Mouse (Mus musculus) liver, adult 2 months (tissue): ENCODE data around the gene Vmn1r179. TPM values are rescaled to one million over a fixed set of nuclear protein-coding genes. Genes with fewer than 3 reads are reported as not detected.
"Not testable (repeated sequence)": the region's sequence is repeated elsewhere in the genome, so short reads cannot be mapped to it uniquely, and the experiment has no call there.

Source experiments
- DNase-seq: peaks from one replicate; pipeline ENCODE4 v3.0.0-alpha.2; 2011; ENCODE audit warnings: low read depth, low spot score; ENCODE audit errors: extremely low read depth
- H3K27ac ChIP-seq: fragments of 200-500 bp; replicated peaks from 2 replicates; pipeline ENCODE4 v1.5.1; 2012; ENCODE audit warnings: low read depth, mild to moderate bottlenecking, control low read depth, inconsistent platforms, low read length; ENCODE audit not compliant: insufficient read depth
- H3K27me3 ChIP-seq: fragments of 200-500 bp; 2 replicates; pipeline ENCODE4 v1.6.1; 2012; ENCODE audit warnings: mild to moderate bottlenecking, moderate library complexity, low read length, inconsistent platforms; ENCODE audit not compliant: control insufficient read depth, insufficient read depth
- H3K36me3 ChIP-seq: fragments of 200-500 bp; 2 replicates; pipeline ENCODE4 v1.6.1; 2012; ENCODE audit warnings: low read length, inconsistent platforms; ENCODE audit not compliant: control insufficient read depth, insufficient read depth
- H3K4me1 ChIP-seq: fragments of 200-500 bp; 2 replicates; pipeline ENCODE4 v1.6.1; 2011; ENCODE audit warnings: low read length; ENCODE audit not compliant: control insufficient read depth, insufficient read depth
- H3K4me3 ChIP-seq: fragments of 200-500 bp; 2 replicates; pipeline ENCODE4 v1.5.1; 2011; ENCODE audit warnings: low read depth, mild to moderate bottlenecking, control low read depth, low read length, moderate library complexity; ENCODE audit not compliant: insufficient read depth
- H3K79me2 ChIP-seq: fragments of 200-500 bp; 2 replicates; pipeline ENCODE4 v1.6.1; 2012; ENCODE audit warnings: inconsistent platforms, mild to moderate bottlenecking, low read length, moderate library complexity; ENCODE audit not compliant: control insufficient read depth, insufficient read depth
- H3K9ac ChIP-seq: fragments of 200-500 bp; 2 replicates; pipeline ENCODE4 v1.6.1; 2012; ENCODE audit warnings: low read depth, mild to moderate bottlenecking, control low read depth, inconsistent platforms, low read length
- CTCF ChIP-seq: fragments of 200-500 bp; IDR thresholded peaks from 2 replicates; pipeline ENCODE4 v1.5.1; 2011; ENCODE audit warnings: low read depth, low read length, control low read depth
- POLR2A ChIP-seq: fragments of 200-500 bp; IDR thresholded peaks from 2 replicates; pipeline ENCODE4 v1.6.1; 2011; ENCODE audit warnings: low read length, control low read depth; ENCODE audit not compliant: insufficient read depth; ENCODE audit errors: extremely low read depth
- WGBS: fragments of 180-500 bp; shearing (Covaris S2); methylation state at CpG from one replicate; pipeline ENCODE4 v1.1.7; 2018; 5-methylcytosine and 5-hydroxymethylcytosine counted together
- polyA plus RNA-seq: library from polyadenylated mRNA; depleted of rRNA; stranded (reverse); fragments of >200 nt; gene quantifications from 2 replicates; pipeline ENCODE4 v1.2.3, GENCODE M21; 2012; rRNA removed
- total RNA-seq: library from RNA; depleted of rRNA; stranded (reverse); fragments of >200 nt; gene quantifications from 2 replicates; pipeline ENCODE4 v1.2.3, GENCODE M21; 2014; rRNA removed

Gene Vmn1r179
- total RNA-seq (not detected in 2 replicates), polyA plus RNA-seq (not detected in 2 replicates)

DNA sequence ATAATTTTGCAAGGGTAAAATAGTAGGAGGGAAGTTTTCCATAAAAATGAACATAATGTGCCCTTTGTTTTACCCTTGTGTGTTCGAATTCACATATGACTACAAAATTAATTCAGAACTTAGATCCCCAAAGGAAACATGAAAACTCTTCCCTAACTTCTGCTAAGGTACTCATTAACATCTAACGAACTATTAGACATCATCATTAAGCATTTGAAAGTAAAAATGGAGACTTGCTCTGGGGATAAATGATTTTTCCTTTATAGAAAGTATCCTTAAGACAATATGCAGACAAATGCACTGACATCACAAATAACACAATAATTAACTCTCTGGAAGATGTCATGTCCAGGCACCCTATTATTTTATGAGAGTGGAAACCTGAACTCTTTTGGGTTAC, at the start of gene Vmn1r179:
Vmn1r179 (plus strand) TSS at position 301 of the 400 bp plus-strand sequence.
- Histone ChIP-seq H3K9ac (no peak within 1 kb of the TSS), H3K27ac (no peak within 1 kb of the TSS), H3K36me3 (no peaks in the 10 kb centered on the region), H3K27me3 (no peaks in the 10 kb centered on the region), H3K4me3 (no peak within 1 kb of the TSS), H3K79me2 (no peaks in the 10 kb centered on the region), H3K4me1 (no peaks in the 10 kb centered on the region)
- TF ChIP-seq POLR2A (no peak), CTCF (no peak)
- DNase-seq = no peak
- WGBS = 34% methylated on average over 2 of the region's 2 CpGs

DNA sequence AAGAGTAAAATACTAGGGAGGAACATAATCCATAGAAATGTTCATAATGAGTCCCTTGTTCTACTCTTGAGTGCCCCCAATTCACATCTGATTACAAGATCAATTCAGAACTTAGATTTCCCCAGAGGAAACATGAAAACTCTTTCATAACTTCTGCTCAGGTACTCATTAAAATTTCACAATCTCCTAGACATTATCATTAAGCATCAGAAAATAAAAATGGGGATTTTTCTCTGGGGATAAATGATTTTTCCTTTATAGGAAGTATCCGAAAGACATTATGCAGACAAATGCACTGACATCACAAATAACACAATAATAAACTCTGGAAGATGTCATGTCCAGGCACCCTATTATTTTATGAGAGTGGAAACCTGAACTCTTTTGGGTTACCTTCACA, 35.1 kb upstream of the Vmn1r179 start, which contains the start of gene Vmn1r178:
Vmn1r178 (plus strand) TSS at position 301 of the 400 bp plus-strand sequence.
- DNase-seq = no peak
- Histone ChIP-seq H3K36me3 (no peaks in the 10 kb centered on the region), H3K27ac (no peak within 1 kb of the TSS), H3K4me3 (no peak within 1 kb of the TSS), H3K4me1 (no peaks in the 10 kb centered on the region), H3K9ac (no peak within 1 kb of the TSS), H3K27me3 (no peaks in the 10 kb centered on the region), H3K79me2 (no peaks in the 10 kb centered on the region)
- TF ChIP-seq POLR2A = no peak
- no peak for TF ChIP-seq CTCF
- WGBS = 78% methylated on average over 1 of the region's 1 CpGs

DNA sequence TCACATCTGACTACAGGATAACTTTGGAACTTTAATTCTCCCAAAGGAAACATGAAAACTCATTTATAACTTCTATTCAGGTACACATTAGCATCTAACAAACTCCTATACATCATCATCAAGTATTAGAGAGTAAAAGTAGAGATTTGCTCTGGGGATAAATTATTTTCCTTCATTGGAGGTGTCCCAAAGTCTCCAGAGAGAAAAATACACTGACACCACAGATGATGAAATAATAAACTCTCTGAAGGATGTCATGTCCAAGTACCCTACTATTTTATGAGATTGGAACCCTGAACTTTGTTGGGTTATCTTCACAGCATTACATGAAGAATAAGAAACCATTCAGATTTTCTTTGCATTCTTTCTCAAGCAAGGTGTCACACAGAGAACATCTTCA, 23.6 kb downstream of the Vmn1r179 start, which contains the start of gene Vmn1r180:
Vmn1r180 (plus strand) TSS at position 301 of the 400 bp plus-strand sequence.
- H3K4me3 ChIP-seq = no peak within 1 kb of the TSS
- TF ChIP-seq CTCF = no peak
- no peak for TF ChIP-seq POLR2A
- no peak within 1 kb of the TSS for H3K9ac ChIP-seq
- no peaks in the 10 kb centered on the region for H3K79me2 ChIP-seq
- no peak for DNase-seq
- H3K36me3 ChIP-seq = no peaks in the 10 kb centered on the region
- no peaks in the 10 kb centered on the region for H3K4me1 ChIP-seq
- H3K27me3 ChIP-seq = no peaks in the 10 kb centered on the region
- H3K27ac ChIP-seq = no peak within 1 kb of the TSS

DNA sequence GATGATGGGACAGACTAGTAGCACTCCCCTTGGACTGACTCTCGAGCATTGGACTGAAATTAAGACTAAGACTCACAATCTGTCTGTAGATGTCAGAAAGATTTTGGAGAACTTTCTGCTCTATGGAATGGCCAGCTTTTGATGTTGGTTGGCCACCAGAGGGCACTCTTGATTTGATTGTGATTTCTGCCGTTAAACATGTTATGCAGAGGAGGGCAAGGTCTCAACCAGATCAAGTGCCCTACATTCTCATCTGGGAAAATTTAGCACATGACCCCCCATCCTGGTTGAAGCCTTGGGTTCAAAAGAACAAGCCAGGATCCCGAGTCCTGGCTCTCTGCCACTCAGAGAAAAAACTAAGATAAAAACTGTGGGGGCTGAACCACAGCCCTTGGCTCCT, 41.3 kb downstream of the Vmn1r179 start:
- H3K4me1 ChIP-seq, H3K4me3 ChIP-seq, H3K36me3 ChIP-seq, H3K27me3 ChIP-seq, H3K27ac ChIP-seq, H3K9ac ChIP-seq, H3K79me2 ChIP-seq: not testable (repeated sequence)
- WGBS = 21% methylated on average over 3 of the region's 3 CpGs
- peak; percentile 14 for DNase-seq

DNA sequence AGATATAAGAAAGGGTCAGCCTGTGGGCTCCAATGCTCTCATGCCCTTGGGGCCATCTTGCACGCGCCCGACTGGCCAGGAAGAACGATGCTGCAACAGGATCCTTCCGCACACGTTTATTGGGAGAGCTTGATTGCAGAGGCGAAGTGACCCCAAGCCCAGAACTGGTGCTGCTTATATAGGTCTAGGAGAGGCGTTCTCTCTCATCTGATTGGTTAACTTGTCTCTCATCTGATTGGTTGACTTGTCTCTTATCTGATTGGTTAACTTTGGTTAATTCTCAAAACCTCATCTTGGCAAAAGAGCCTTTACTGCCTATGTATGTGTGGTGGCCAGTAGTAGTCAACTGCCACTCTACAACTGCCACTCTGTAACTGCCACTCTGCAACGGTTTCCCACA, 47.5 kb downstream of the Vmn1r179 start, which contains the start of gene Vmn1r181:
Vmn1r181 (plus strand) TSS at position 301 of the 400 bp plus-strand sequence.
- not testable (repeated sequence) for H3K27ac ChIP-seq, H3K4me1 ChIP-seq, H3K4me3 ChIP-seq, H3K27me3 ChIP-seq, H3K9ac ChIP-seq, H3K79me2 ChIP-seq, H3K36me3 ChIP-seq, DNase-seq
- 81% methylated on average over 9 of the region's 9 CpGs for WGBS

Other genes with a start within 250 kb of the Vmn1r179 start
- not detected in 2 replicates for gene Vmn1r173, start 226.3 kb upstream of the Vmn1r179 start, total RNA-seq
- not detected in 2 replicates for gene Vmn1r173, start 226.3 kb upstream of the Vmn1r179 start, polyA plus RNA-seq
- gene Vmn1r174, start 174.7 kb upstream of the Vmn1r179 start, total RNA-seq = not detected in 2 replicates
- not detected in 2 replicates for gene Vmn1r174, start 174.7 kb upstream of the Vmn1r179 start, polyA plus RNA-seq
- gene Vmn1r175, start 116.3 kb upstream of the Vmn1r179 start, total RNA-seq = not detected in 2 replicates
- not detected in 2 replicates for gene Vmn1r175, start 116.3 kb upstream of the Vmn1r179 start, polyA plus RNA-seq
- not detected in 2 replicates for gene Vmn1r176, start 89.6 kb upstream of the Vmn1r179 start, total RNA-seq
- not detected in 2 replicates for gene Vmn1r176, start 89.6 kb upstream of the Vmn1r179 start, polyA plus RNA-seq
- not detected in 2 replicates for gene Vmn1r177, start 60.5 kb upstream of the Vmn1r179 start, total RNA-seq
- gene Vmn1r177, start 60.5 kb upstream of the Vmn1r179 start, polyA plus RNA-seq = not detected in 2 replicates
- gene Vmn1r178, start 35.0 kb upstream of the Vmn1r179 start, total RNA-seq = not detected in 2 replicates
- gene Vmn1r178, start 35.0 kb upstream of the Vmn1r179 start, polyA plus RNA-seq = not detected in 2 replicates
- not detected in 2 replicates for gene Vmn1r180, start 23.7 kb downstream of the Vmn1r179 start, total RNA-seq
- gene Vmn1r180, start 23.7 kb downstream of the Vmn1r179 start, polyA plus RNA-seq = not detected in 2 replicates
- not detected in 2 replicates for gene Vmn1r181, start 47.6 kb downstream of the Vmn1r179 start, total RNA-seq
- gene Vmn1r181, start 47.6 kb downstream of the Vmn1r179 start, polyA plus RNA-seq = not detected in 2 replicates
- gene V1rd19, start 74.7 kb downstream of the Vmn1r179 start, total RNA-seq = not detected in 2 replicates
- gene V1rd19, start 74.7 kb downstream of the Vmn1r179 start, polyA plus RNA-seq = not detected in 2 replicates
- gene Vmn1r183, start 126.3 kb downstream of the Vmn1r179 start, total RNA-seq = not detected in 2 replicates
- gene Vmn1r183, start 126.3 kb downstream of the Vmn1r179 start, polyA plus RNA-seq = not detected in 2 replicates
- 8.6 and 9.5 TPM in 2 replicates for gene Zfp180, start 154.9 kb downstream of the Vmn1r179 start, total RNA-seq
- gene Zfp180, start 154.9 kb downstream of the Vmn1r179 start, polyA plus RNA-seq = 11.5 and 12.7 TPM in 2 replicates
- gene Zfp112, start 185.3 kb downstream of the Vmn1r179 start, total RNA-seq = 0.81 and 1.1 TPM in 2 replicates
- 0.42 and 1.1 TPM in 2 replicates for gene Zfp112, start 185.3 kb downstream of the Vmn1r179 start, polyA plus RNA-seq
- 6.1 and 7.7 TPM in 2 replicates for gene Zfp235, start 207.2 kb downstream of the Vmn1r179 start, total RNA-seq
- 3.3 and 3.8 TPM in 2 replicates for gene Zfp235, start 207.2 kb downstream of the Vmn1r179 start, polyA plus RNA-seq
- 0.34 and 0.37 TPM in 2 replicates for gene Zfp114, start 248.1 kb downstream of the Vmn1r179 start, total RNA-seq
- 0.06 and 0.29 TPM in 2 replicates for gene Zfp114, start 248.1 kb downstream of the Vmn1r179 start, polyA plus RNA-seq